Mouse (Mus musculus) limb, embryonic 15.5 days (tissue): ENCODE data around the gene Rnft2. TPM values are rescaled to one million over a fixed set of nuclear protein-coding genes. Genes with fewer than 3 reads are reported as not detected.

Experiments used
- ATAC-seq: fragments of 200-750 bp; cut with Nextera tagmentation; 2 replicates; pipeline ENCODE4 v1.8.0; 2017; ENCODE audit warnings: low read depth, moderate TSS enrichment; ENCODE audit not compliant: insufficient number of reproducible peaks, low FRiP score, low TSS enrichment
- H3K27ac ChIP-seq: fragments of 300-500 bp; sonication (generic); 2 replicates; pipeline ENCODE4 v1.5.1; 2015; ENCODE audit warnings: moderate library complexity, mild to moderate bottlenecking, inconsistent platforms
- H3K27me3 ChIP-seq: fragments of 300-500 bp; sonication (generic); 2 replicates; pipeline ENCODE4 v1.6.1; 2015; ENCODE audit warnings: inconsistent platforms
- H3K36me3 ChIP-seq: fragments of 300-500 bp; sonication (generic); 2 replicates; pipeline ENCODE4 v1.6.1; 2015; ENCODE audit warnings: inconsistent platforms
- H3K4me1 ChIP-seq: fragments of 300-500 bp; sonication (generic); 2 replicates; pipeline ENCODE4 v1.6.1; 2015; ENCODE audit warnings: inconsistent platforms
- H3K4me2 ChIP-seq: fragments of 300-500 bp; sonication (generic); 2 replicates; pipeline ENCODE4 v1.6.1; 2015; ENCODE audit warnings: mild to moderate bottlenecking, inconsistent platforms
- H3K4me3 ChIP-seq: fragments of 300-500 bp; sonication (generic); 2 replicates; pipeline ENCODE4 v1.5.1; 2015; ENCODE audit warnings: mild to moderate bottlenecking, inconsistent platforms
- H3K9ac ChIP-seq: fragments of 300-500 bp; sonication (generic); 2 replicates; pipeline ENCODE4 v1.6.1; 2015; ENCODE audit warnings: inconsistent platforms
- H3K9me3 ChIP-seq: fragments of 300-500 bp; sonication (generic); 2 replicates; pipeline ENCODE4 v1.6.1; 2016; ENCODE audit warnings: inconsistent platforms
- WGBS: fragments of 180-500 bp; shearing (Covaris S2); methylation state at CpG from one replicate; pipeline ENCODE4 v1.1.7; 2015; 5-methylcytosine and 5-hydroxymethylcytosine counted together
- polyA plus RNA-seq: library from polyadenylated mRNA; unstranded; fragments of >200 nt; fragmentation: Nextera tagmentation; extraction: Ambion mirVana; gene quantifications from 2 replicates; pipeline ENCODE4 v1.2.1, GENCODE M21; 2015

Rnft2 gene
- polyA plus RNA-seq, 1 experiment from 2014 or later = 2.9 TPM

GRCm38 (mm10) chr5:118197421-118197820 lies 47.5 kb downstream of the Rnft2 start:
- peaks cover 13% of the 10 kb centered on the region for H3K36me3 ChIP-seq
- H3K9me3 ChIP-seq = no peaks in the 10 kb centered on the region
- no peak for ATAC-seq
- no peak overlapping the region for H3K27ac ChIP-seq
- peaks cover 12% of the 10 kb centered on the region; the same call in 1 of the 2 replicates for H3K27me3 ChIP-seq
- 64% methylated on average over 13 of the region's 13 CpGs for WGBS
- H3K9ac ChIP-seq = no peak overlapping the region
- H3K4me3 ChIP-seq = no peak overlapping the region
- H3K4me2 ChIP-seq = no peak overlapping the region
- H3K4me1 ChIP-seq = no peaks in the 10 kb centered on the region

DNA sequence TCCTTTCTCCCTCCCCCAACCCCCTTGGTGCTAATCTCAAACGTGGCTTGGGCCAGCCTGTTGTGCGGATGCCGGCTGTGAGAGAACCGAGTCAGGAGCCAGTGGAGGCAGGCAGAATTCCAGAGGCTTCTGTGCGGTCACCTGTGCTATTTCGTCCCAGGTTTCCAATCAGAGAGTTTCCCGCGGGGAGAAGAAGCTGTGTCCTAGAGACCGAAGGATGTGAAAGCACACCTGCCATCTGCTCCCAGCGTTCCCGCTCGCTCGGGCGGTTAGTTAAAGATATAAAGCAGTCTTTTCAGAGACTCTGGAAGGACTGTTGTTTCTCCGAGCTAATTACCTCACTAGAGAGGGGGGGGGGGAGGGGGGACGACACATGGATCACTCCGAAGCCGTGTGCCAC lies 52.7 kb downstream of the Rnft2 start:
- Histone ChIP-seq H3K4me3 (no peak overlapping the region), H3K36me3 (0 out of 2 replicates have a peak, but pooled peaks cover 3% of the 10 kb centered on the region), H3K9ac (no peak overlapping the region), H3K27me3 (peaks cover 21% of the 10 kb centered on the region), H3K4me2 (no peak overlapping the region), H3K27ac (no peak overlapping the region), H3K9me3 (no peaks in the 10 kb centered on the region), H3K4me1 (no peaks in the 10 kb centered on the region)
- ATAC-seq = no peak
- WGBS = 24% methylated on average over 18 of the region's 18 CpGs

GRCm38 (mm10) chr5:118190491-118190890 lies 54.4 kb downstream of the Rnft2 start:
- H3K9me3 ChIP-seq = no peaks in the 10 kb centered on the region
- H3K4me3 ChIP-seq = no peak overlapping the region
- WGBS = 69% methylated on average over 9 of the region's 9 CpGs
- peaks cover 21% of the 10 kb centered on the region for H3K27me3 ChIP-seq
- no peak overlapping the region for H3K4me2 ChIP-seq
- H3K27ac ChIP-seq = no peak overlapping the region
- H3K4me1 ChIP-seq = 0 out of 2 replicates have a peak, but pooled peaks cover 5% of the 10 kb centered on the region
- no peak overlapping the region for H3K9ac ChIP-seq
- no peak for ATAC-seq
- 0 out of 2 replicates have a peak, but pooled peaks cover 3% of the 10 kb centered on the region for H3K36me3 ChIP-seq

DNA sequence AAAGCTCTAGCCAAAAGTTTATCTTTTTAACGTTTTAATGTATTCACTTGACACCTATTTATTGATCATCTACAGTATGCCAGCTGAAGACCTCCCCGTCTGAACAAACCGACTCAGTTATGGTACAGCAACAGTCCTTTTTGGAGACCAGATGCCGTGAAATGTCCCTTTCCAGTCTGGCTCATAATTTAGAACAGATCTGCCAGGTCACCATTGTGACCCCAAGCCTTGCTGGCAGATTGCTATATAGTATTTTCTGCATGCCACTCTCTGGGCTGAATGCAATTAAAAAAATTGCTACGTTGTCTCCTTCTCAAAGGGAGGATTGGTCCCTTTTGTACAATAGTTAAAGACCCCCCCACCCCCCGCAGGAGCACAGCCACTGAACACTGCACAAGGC lies 56.6 kb downstream of the Rnft2 start:
- Histone ChIP-seq H3K4me3 (no peak overlapping the region), H3K36me3 (0 out of 2 replicates have a peak, but pooled peaks cover 3% of the 10 kb centered on the region), H3K4me2 (no peak overlapping the region), H3K9me3 (no peaks in the 10 kb centered on the region), H3K4me1 (0 out of 2 replicates have a peak, but pooled peaks cover 5% of the 10 kb centered on the region), H3K27ac (no peak overlapping the region), H3K9ac (no peak overlapping the region), H3K27me3 (peaks cover 18% of the 10 kb centered on the region)
- 38% methylated on average over 6 of the region's 6 CpGs for WGBS
- ATAC-seq = no peak

- no peaks in the 10 kb centered on the region for H3K9me3 ChIP-seq
- H3K27me3 ChIP-seq = peaks cover 8% of the 10 kb centered on the region
- H3K9ac ChIP-seq = no peak overlapping the region
- WGBS = 73% methylated on average over 9 of the region's 9 CpGs
- H3K4me2 ChIP-seq = no peak overlapping the region
- no peak overlapping the region for H3K4me3 ChIP-seq
- 0 out of 2 replicates have a peak, but pooled peaks cover 5% of the 10 kb centered on the region for H3K4me1 ChIP-seq
- H3K36me3 ChIP-seq = no peaks in the 10 kb centered on the region
- no peak overlapping the region for H3K27ac ChIP-seq
- no peak for ATAC-seq
These were observed 57.8 kb downstream of the Rnft2 start for GRCm38 (mm10) chr5:118186903-118187633.

DNA sequence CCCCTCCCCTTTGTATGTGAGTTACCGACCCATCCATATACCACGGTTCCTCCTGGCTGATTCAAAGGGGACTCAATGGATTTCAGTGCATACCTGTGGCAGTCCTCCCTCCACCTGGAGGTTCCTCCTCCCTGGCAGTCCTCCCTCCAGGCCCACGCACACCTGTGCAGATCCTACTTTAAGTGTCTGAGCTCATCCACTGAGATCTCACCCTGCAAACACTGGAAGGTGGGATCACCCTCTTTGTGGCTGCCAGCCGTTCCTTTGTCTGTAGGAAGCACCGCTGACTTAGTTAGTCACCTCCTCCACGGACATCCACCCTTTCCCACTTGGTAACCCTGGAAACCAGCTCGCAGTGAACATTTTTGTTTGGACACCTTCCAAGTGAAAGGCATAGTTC lies 67.3 kb downstream of the Rnft2 start:
- Histone ChIP-seq H3K27me3 (peaks cover 38% of the 10 kb centered on the region), H3K4me1 (peaks cover 7% of the 10 kb centered on the region; the same call in 1 of the 2 replicates), H3K9ac (no peak overlapping the region), H3K36me3 (no peaks in the 10 kb centered on the region), H3K27ac (no peak overlapping the region), H3K4me3 (no peak overlapping the region), H3K9me3 (0 out of 2 replicates have a peak, but pooled peaks cover 4% of the 10 kb centered on the region), H3K4me2 (no peak overlapping the region)
- no peak for ATAC-seq
- 68% methylated on average over 7 of the region's 7 CpGs for WGBS

DNA sequence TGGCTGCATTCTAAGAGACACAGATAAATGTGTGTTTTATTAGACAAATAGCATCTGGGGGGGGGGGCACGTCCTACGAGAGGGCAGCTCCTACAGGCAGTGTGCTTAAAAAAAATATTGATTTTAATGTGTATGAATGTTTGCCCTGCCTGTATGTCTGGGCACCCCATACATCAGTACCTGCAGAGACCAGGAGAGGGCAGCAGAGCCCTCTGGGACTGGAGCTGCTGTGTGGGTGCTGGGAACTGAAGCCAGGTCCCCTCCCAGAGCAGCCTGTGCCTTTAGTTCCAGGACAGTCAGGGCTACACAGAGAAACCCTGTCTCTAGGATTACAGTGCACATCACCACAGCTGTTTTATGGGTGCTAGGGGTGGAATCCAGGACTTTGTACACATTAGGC lies 69.8 kb downstream of the Rnft2 start:
- 0 out of 2 replicates have a peak, but pooled peaks cover 4% of the 10 kb centered on the region for H3K9me3 ChIP-seq
- H3K36me3 ChIP-seq = no peaks in the 10 kb centered on the region
- peaks cover 22% of the 10 kb centered on the region for H3K4me1 ChIP-seq
- H3K9ac ChIP-seq = no peak overlapping the region
- no peak overlapping the region for H3K4me3 ChIP-seq
- ATAC-seq = no peak
- WGBS = 26% methylated on average over 2 of the region's 2 CpGs
- no peak overlapping the region for H3K4me2 ChIP-seq
- H3K27ac ChIP-seq = no peak overlapping the region
- peaks cover 58% of the 10 kb centered on the region for H3K27me3 ChIP-seq

DNA sequence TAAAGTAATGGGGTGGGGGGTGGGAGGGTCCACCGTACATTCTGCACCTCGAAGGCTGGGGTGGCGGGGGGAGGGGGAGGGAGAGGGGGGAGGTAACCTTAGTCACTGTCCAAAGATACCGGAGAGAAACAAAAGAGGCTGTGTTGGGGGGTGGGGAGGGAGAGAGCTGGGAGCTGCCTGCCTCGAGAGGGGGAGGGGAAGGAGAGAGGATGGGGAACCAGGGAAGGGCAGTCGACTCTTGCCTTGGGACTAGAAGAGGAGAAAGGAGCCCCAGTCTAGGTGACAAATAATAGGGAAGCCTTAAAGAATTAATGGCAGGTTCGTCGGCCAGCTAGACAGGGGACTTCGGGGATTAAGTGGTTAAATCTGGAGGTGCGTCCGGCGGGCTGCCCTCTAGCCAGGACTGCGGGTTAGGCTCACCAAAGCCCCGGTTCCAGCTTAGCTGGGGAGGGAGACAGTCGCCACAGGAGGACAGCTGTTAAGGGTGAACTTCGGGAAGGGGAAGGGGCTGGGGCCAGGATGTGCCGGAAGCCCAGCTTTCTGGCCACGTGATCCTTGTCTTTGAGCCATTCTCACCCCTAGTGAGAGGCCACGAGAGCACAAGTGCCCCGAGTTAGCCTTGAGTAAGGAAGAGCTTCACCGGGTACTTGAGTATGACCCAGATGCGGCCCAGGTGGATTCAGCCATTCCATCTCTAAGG lies 70.5 kb downstream of the Rnft2 start:
- Histone ChIP-seq H3K9ac (no peak overlapping the region), H3K27ac (no peak overlapping the region)

DNA sequence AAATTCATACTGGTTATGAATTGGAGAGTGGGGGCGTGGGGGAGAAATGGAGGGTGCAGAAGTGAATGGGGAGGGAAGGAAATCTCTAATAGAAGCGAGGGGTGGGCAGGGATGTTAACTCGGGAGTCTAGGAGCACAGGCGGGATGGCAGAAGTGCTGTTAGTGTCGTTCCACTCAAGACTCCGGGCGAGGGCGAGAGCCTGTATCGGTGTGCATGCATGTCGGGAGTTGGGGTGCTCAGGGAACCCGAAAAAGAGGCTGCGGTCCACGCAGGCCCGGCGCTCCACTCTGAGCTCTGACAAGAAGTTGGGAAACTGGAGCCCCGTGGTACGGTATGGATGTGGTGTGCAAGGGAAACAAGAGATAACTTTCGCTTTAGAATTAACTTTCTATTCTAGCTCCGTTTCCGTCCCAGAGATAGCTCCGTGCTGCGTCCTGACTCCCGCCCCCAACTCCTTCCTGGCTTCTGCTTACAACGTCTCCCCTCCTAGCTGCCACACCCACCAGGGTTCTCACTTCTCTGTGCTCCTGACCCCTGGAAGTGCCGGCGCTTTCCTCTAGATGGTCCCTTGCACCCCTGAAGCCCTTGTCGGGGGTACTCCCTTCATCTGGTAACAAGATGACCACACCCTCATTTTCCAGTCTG lies 72.7 kb downstream of the Rnft2 start:
- Histone ChIP-seq H3K9ac (no peak overlapping the region), H3K36me3 (no peaks in the 10 kb centered on the region), H3K4me2 (peak overlapping the region; percentile 63), H3K27me3 (peaks cover 83% of the 10 kb centered on the region), H3K27ac (no peak overlapping the region), H3K9me3 (0 out of 2 replicates have a peak, but pooled peaks cover 4% of the 10 kb centered on the region), H3K4me1 (peaks cover 35% of the 10 kb centered on the region), H3K4me3 (peak overlapping the region; percentile 38)
- WGBS = 2% methylated on average over 27 of the region's 27 CpGs
- no peak for ATAC-seq

More for the DNA sequence above, 70.5 kb downstream of the Rnft2 start:
- ATAC-seq = no peak
- Histone ChIP-seq H3K4me1 (peaks cover 29% of the 10 kb centered on the region), H3K4me3 (peak overlapping the region; percentile 11), H3K4me2 (peak overlapping the region; percentile 30), H3K9me3 (0 out of 2 replicates have a peak, but pooled peaks cover 4% of the 10 kb centered on the region), H3K36me3 (no peaks in the 10 kb centered on the region), H3K27me3 (peaks cover 63% of the 10 kb centered on the region)
- under 1% methylated on average over 22 of the region's 22 CpGs for WGBS

- Histone ChIP-seq H3K27ac (no peak overlapping the region), H3K27me3 (peaks cover 87% of the 10 kb centered on the region), H3K4me2 (peak overlapping the region; percentile 63), H3K36me3 (no peaks in the 10 kb centered on the region), H3K4me3 (peak overlapping the region; percentile 38), H3K4me1 (peaks cover 35% of the 10 kb centered on the region), H3K9me3 (0 out of 2 replicates have a peak, but pooled peaks cover 4% of the 10 kb centered on the region), H3K9ac (no peak overlapping the region)
- ATAC-seq = no peak
- WGBS = under 1% methylated on average over 36 of the region's 36 CpGs
These were observed 73.3 kb downstream of the Rnft2 start for GRCm38 (mm10) chr5:118171665-118172064.

DNA sequence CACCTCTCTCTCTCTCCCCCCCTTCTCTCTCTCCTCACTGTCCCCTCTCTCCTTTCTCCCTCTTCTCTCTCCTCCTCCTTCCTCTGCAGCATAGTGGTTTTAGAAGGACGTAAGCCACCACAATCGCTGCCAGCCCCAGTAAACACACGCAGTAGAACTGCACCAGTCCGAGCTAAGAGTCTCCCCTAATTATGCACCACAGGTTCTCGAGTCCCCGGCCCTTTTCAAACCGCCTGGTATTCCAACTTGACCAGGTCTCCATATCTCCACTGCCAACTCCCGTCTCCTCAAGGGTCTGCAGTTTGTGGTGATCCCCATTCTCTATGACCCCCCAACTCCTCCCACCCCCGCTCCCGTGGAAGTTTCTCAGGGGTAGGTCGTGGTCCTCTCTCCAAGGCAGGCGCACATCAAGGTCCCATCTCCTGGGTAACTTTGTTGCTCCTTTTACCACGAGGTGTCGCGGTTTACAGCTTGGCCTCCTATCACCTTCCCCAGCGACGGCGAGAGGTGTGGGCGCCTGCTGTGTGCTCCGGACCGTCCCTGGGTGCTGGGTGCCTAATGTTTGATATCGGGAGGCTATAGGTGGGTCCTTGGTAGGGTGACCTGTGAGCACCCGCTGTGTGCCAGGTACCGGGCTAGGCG lies 73.9 kb downstream of the Rnft2 start:
- ATAC-seq = no peak
- peak overlapping the region; percentile 63 for H3K4me2 ChIP-seq
- WGBS = 1% methylated on average over 25 of the region's 25 CpGs
- H3K36me3 ChIP-seq = no peaks in the 10 kb centered on the region
- H3K27me3 ChIP-seq = peaks cover 89% of the 10 kb centered on the region
- H3K27ac ChIP-seq = no peak overlapping the region
- peak overlapping the region; percentile 38 for H3K4me3 ChIP-seq
- 0 out of 2 replicates have a peak, but pooled peaks cover 4% of the 10 kb centered on the region for H3K9me3 ChIP-seq
- peaks cover 35% of the 10 kb centered on the region for H3K4me1 ChIP-seq
- H3K9ac ChIP-seq = no peak overlapping the region
